Mouse (Mus musculus): ENCODE measurements around the gene Atg4b.
"Not testable (repeated sequence)": the region's sequence is repeated elsewhere in the genome, so short reads cannot be mapped to it uniquely, and the experiment has no call there.

Gene Atg4b

GRCm38 (mm10) chr1:93755618-93756017 lies 4.3 kb downstream of the Atg4b start:
- no peak for DNase-seq (ENCODE audit: low read depth, low spot score)

GRCm38 (mm10) chr1:93756154-93756553 lies 4.9 kb downstream of the Atg4b start:
- DNase-seq (ENCODE audit: low read depth, low spot score) = no peak

- DNase-seq (ENCODE audit: low read depth, low spot score) = no peak
These were observed 8.8 kb downstream of the Atg4b start for GRCm38 (mm10) chr1:93760076-93760475.

GRCm38 (mm10) chr1:93763531-93763930 lies 12.2 kb downstream of the Atg4b start:
- not testable (repeated sequence) for DNase-seq (ENCODE audit: low read depth, low spot score)

GRCm38 (mm10) chr1:93764871-93765591 lies 13.7 kb downstream of the Atg4b start:
- DNase-seq (ENCODE audit: low read depth, low spot score) = no peak

- DNase-seq (ENCODE audit: low read depth, low spot score) = no peak
These were observed 16.3 kb downstream of the Atg4b start for GRCm38 (mm10) chr1:93767600-93767999.

GRCm38 (mm10) chr1:93769901-93770300 lies 18.6 kb downstream of the Atg4b start:
- DNase-seq (ENCODE audit: low read depth, low spot score) = no peak

GRCm38 (mm10) chr1:93776686-93777085 lies 25.4 kb downstream of the Atg4b start:
- DNase-seq (ENCODE audit: low read depth, low spot score) = no peak

- no peak for DNase-seq (ENCODE audit: low read depth, low spot score)
These were observed 35.6 kb downstream of the Atg4b start for GRCm38 (mm10) chr1:93786912-93787311.

GRCm38 (mm10) chr1:93794526-93794925 lies 43.2 kb downstream of the Atg4b start:
- DNase-seq (ENCODE audit: low read depth, low spot score) = no peak

- DNase-seq (ENCODE audit: low read depth, low spot score) = no peak
These were observed 44.6 kb downstream of the Atg4b start for GRCm38 (mm10) chr1:93795886-93796285.

GRCm38 (mm10) chr1:93800670-93801503 lies 49.6 kb downstream of the Atg4b start:
- no peak for DNase-seq (ENCODE audit: low read depth, low spot score)

- DNase-seq (ENCODE audit: low read depth, low spot score) = peak; percentile 82
These were observed 50.5 kb downstream of the Atg4b start, which contains the start of gene Dtymk for GRCm38 (mm10) chr1:93801741-93802238. Dtymk (minus strand) TSS chr1:93801934.

GRCm38 (mm10) chr1:93802771-93803170 lies 51.5 kb downstream of the Atg4b start:
- DNase-seq (ENCODE audit: low read depth, low spot score) = no peak

- peak; percentile 92 for DNase-seq (ENCODE audit: low read depth, low spot score)
These were observed 52.5 kb downstream of the Atg4b start, which contains the start of gene Ing5 for GRCm38 (mm10) chr1:93803556-93804507. Ing5 (plus strand) TSS chr1:93803965.

- no peak for DNase-seq (ENCODE audit: low read depth, low spot score)
These were observed 53.5 kb downstream of the Atg4b start for GRCm38 (mm10) chr1:93804818-93805217.

- no peak for DNase-seq (ENCODE audit: low read depth, low spot score)
These were observed 54.1 kb downstream of the Atg4b start for GRCm38 (mm10) chr1:93805221-93805951.

- no peak for DNase-seq (ENCODE audit: low read depth, low spot score)
These were observed 57.6 kb downstream of the Atg4b start for GRCm38 (mm10) chr1:93808871-93809270.

- DNase-seq (ENCODE audit: low read depth, low spot score) = no peak
These were observed 58.7 kb downstream of the Atg4b start for GRCm38 (mm10) chr1:93810011-93810410.

- DNase-seq (ENCODE audit: low read depth, low spot score) = no peak
These were observed 60.3 kb downstream of the Atg4b start for GRCm38 (mm10) chr1:93811495-93812039.
